Mouse (Mus musculus) erythroid progenitor cell, adult 5-6 weeks (primary cell): ENCODE measurements around the gene Fgf15. TPM values are rescaled to one million over a fixed set of nuclear protein-coding genes. Genes with fewer than 3 reads are reported as not detected.

ENCODE experiments used
- ATAC-seq: replicated peaks from 2 replicates; pipeline ENCODE4 v1.8.0; 2016; ENCODE audit warnings: moderate number of reproducible peaks, mild to moderate bottlenecking, moderate TSS enrichment, inconsistent platforms; ENCODE audit not compliant: poor library complexity, low FRiP score, severe bottlenecking
- total RNA-seq, 2 experiments: library from RNA; stranded (forward) in 1 of 2; stranded (reverse) in 1 of 2; fragments of 150-400 nt in 1 of 2; fragments of 186-747, 209-891 nt in 1 of 2; gene quantifications; 2 replicates each; pipeline versions ENCODE4 v1.2.3 to v1.2.4; 2015 to 2017; ENCODE audit warnings: low replicate concordance in 2 of 2

Gene Fgf15
- total RNA-seq (2015; ENCODE audit: low replicate concordance): not detected in 2 replicates
- not detected in 2 replicates for total RNA-seq (2017; ENCODE audit: low replicate concordance)

GRCm38 (mm10) chr7:144896294-144897218 is at the start of gene Fgf15:
Gene Fgf15, plus strand, starts transcription at chr7:144896531.
- ATAC-seq: 0 out of 2 replicates have a peak, but pooled peaks have one; percentile 36

- ATAC-seq: no peak
Observed at GRCm38 (mm10) chr7:144847067-144847466, 49.3 kb upstream of the Fgf15 start, which contains the start of gene Fgf4. Gene Fgf4, plus strand, starts transcription at chr7:144847367.

GRCm38 (mm10) chr7:144851321-144851720 is 45.0 kb upstream of the Fgf15 start:
- no peak for ATAC-seq

GRCm38 (mm10) chr7:144854966-144855365 is 41.4 kb upstream of the Fgf15 start:
- ATAC-seq: no peak

- ATAC-seq: no peak
Observed at GRCm38 (mm10) chr7:144857158-144857557, 39.2 kb upstream of the Fgf15 start.

- ATAC-seq: no peak
Observed at GRCm38 (mm10) chr7:144857826-144858342, 38.4 kb upstream of the Fgf15 start.

- no peak for ATAC-seq
Observed at GRCm38 (mm10) chr7:144858702-144859101, 37.6 kb upstream of the Fgf15 start.

- no peak for ATAC-seq
Observed at GRCm38 (mm10) chr7:144861056-144861768, 35.1 kb upstream of the Fgf15 start.

GRCm38 (mm10) chr7:144861769-144862070 is 34.6 kb upstream of the Fgf15 start:
- ATAC-seq: no peak

- ATAC-seq: no peak
Observed at GRCm38 (mm10) chr7:144862126-144862525, 34.2 kb upstream of the Fgf15 start.

GRCm38 (mm10) chr7:144862712-144863111 is 33.6 kb upstream of the Fgf15 start:
- ATAC-seq: no peak

GRCm38 (mm10) chr7:144863196-144863595 is 33.1 kb upstream of the Fgf15 start:
- ATAC-seq: no peak

- no peak for ATAC-seq
Observed at GRCm38 (mm10) chr7:144864160-144864670, 32.1 kb upstream of the Fgf15 start.

- ATAC-seq: no peak
Observed at GRCm38 (mm10) chr7:144867161-144867560, 29.2 kb upstream of the Fgf15 start.

GRCm38 (mm10) chr7:144867602-144868001 is 28.7 kb upstream of the Fgf15 start:
- no peak for ATAC-seq

GRCm38 (mm10) chr7:144872420-144872819 is 23.9 kb upstream of the Fgf15 start:
- no peak for ATAC-seq

GRCm38 (mm10) chr7:144873160-144873559 is 23.2 kb upstream of the Fgf15 start:
- no peak for ATAC-seq

- no peak for ATAC-seq
Observed at GRCm38 (mm10) chr7:144874226-144874625, 22.1 kb upstream of the Fgf15 start.

GRCm38 (mm10) chr7:144878401-144878800 is 17.9 kb upstream of the Fgf15 start:
- no peak for ATAC-seq

GRCm38 (mm10) chr7:144883106-144883505 is 13.2 kb upstream of the Fgf15 start:
- no peak for ATAC-seq
